Mouse (Mus musculus): ENCODE data around the gene Gbp8. TPM values are rescaled to one million over a fixed set of nuclear protein-coding genes. Genes with fewer than 3 reads are reported as not detected.

Gbp8 gene
- polyA plus RNA-seq, 1 experiment from 2014 or later, result 0.33 TPM

DNA sequence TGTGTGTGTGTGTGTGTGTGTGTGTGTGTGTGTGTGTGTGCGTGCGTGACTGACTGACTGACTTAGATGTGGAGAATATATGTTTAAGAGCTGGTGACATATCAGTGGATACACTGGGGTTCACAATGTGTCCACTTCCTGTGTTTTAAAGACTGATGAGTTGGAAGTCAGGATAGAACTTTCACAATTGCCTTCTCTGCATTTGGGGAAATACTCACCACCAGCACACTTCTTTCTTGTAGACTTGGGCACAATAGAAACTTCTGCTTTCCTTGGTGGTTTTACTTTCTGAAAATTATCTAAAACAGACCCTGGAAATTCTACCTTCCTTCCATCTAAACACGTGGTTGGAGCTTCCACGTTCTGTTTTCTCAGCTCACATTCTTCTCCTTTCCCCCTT lies 127.8 kb downstream of the Gbp8 start:
- Histone ChIP-seq H3K4me3 (no peak overlapping the region), H3K4me1 (replicated peaks) (no peaks in the 10 kb centered on the region), H3K36me3 (no peaks in the 10 kb centered on the region), H3K9me3 (peaks cover 5% of the 10 kb centered on the region), H3K27ac (no peak overlapping the region), H3K27me3 (ENCODE audit: insufficient read depth, poor library complexity, severe bottlenecking) (no peaks in the 10 kb centered on the region)
- 87% methylated on average over 4 of the region's 4 CpGs for WGBS
- DNase-seq (ENCODE audit: low spot score), result no peak

DNA sequence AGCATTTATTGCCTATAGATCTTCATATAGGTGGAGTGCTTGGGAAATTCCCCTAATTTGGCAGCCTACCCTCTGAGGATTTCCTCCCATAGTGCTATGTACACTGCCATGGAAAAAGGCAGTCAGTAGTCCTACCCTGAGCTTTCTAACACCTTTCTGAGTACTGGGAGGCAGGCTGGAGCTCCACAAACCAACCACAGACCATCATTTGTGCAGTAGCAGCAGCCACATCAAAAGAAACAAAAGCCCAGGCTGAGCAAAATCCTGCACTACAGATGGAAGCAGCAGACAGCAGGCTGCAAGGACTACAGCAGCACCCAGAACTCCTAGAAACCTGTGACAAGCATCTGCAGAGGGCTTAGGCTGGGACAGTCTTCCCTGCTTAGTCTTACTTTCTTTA lies 129.0 kb downstream of the Gbp8 start:
- Histone ChIP-seq H3K36me3 (no peaks in the 10 kb centered on the region), H3K4me3 (no peak overlapping the region), H3K4me1 (replicated peaks) (no peaks in the 10 kb centered on the region), H3K9me3 (peaks cover 5% of the 10 kb centered on the region), H3K27me3 (ENCODE audit: insufficient read depth, poor library complexity, severe bottlenecking) (no peaks in the 10 kb centered on the region), H3K27ac (no peak overlapping the region)
- no peak for DNase-seq (ENCODE audit: low spot score)

DNA sequence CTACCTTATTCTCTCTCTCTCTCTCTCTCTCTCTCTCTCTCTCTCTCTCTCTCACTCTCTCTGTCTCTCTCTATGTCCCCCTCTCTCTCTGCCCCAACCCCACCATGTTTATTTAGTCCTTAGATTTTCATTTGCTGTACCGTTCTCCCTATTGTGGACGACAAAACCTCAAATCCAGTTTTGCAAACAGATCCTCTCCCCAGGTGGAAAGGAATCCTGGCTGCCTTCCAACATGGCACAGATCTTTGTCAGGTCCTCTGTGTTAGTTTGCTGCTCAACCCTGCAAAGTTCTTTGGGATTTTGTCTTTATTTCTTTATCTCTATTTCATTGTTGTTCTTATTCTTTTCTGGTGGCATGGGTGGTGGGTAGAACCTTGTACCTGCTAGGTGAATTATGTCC lies 149.9 kb downstream of the Gbp8 start:
- 97% methylated on average over 2 of the region's 2 CpGs for WGBS
- Histone ChIP-seq H3K4me3 (no peak overlapping the region), H3K36me3 (no peaks in the 10 kb centered on the region), H3K27me3 (ENCODE audit: insufficient read depth, poor library complexity, severe bottlenecking) (no peaks in the 10 kb centered on the region), H3K27ac (no peak overlapping the region), H3K9me3 (0 out of 2 replicates have a peak, but pooled peaks cover 5% of the 10 kb centered on the region), H3K4me1 (replicated peaks) (no peaks in the 10 kb centered on the region)
- no peak for DNase-seq (ENCODE audit: low spot score)

DNA sequence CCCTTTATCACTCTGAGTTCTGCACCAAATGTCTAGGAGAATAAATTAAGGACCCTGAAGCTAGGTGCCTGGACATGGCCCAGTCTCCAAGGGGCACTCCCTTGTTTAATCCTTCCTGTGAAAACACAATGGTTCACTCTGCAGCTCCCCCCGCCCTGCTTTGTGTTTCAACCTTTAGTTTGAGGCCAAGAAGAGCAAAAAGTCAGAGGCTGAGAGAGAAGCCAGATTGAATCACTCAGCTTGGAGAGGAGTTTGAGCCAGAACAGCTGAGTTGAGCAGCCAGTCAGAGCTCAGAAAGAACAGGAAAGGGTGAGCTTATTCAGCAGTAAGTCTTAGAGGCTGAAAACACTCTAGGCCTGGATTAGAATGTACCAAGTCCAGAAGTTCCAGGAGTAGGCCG lies 151.3 kb downstream of the Gbp8 start:
- no peak overlapping the region for H3K27ac ChIP-seq
- H3K4me3 ChIP-seq, result no peak overlapping the region
- no peaks in the 10 kb centered on the region for H3K36me3 ChIP-seq
- 70% methylated on average over 2 of the region's 2 CpGs for WGBS
- no peak for DNase-seq (ENCODE audit: low spot score)
- H3K27me3 ChIP-seq (ENCODE audit: insufficient read depth, poor library complexity, severe bottlenecking), result no peaks in the 10 kb centered on the region
- 0 out of 2 replicates have a peak, but pooled peaks cover 5% of the 10 kb centered on the region for H3K9me3 ChIP-seq
- H3K4me1 ChIP-seq (replicated peaks), result no peaks in the 10 kb centered on the region

DNA sequence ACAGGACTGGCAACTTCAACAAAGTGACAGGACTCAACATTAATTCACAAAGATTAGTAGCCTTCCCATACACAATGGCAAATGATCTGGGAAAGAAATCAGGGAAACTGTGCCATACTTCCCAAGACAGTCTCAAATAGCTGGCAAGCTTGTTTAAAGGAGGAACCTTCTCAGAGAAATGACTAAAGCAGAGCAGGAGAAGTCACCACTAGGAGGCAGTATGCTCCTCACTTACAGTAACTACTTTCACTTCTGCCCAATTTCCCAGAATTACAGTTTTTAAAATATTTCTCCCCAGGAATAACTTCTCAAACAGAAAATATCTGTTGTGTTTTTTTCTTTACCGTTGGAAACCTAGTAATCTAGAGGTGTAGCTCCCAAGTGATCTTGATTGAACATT lies 152.6 kb downstream of the Gbp8 start:
- Histone ChIP-seq H3K27me3 (ENCODE audit: insufficient read depth, poor library complexity, severe bottlenecking) (no peaks in the 10 kb centered on the region), H3K27ac (no peak overlapping the region), H3K9me3 (0 out of 2 replicates have a peak, but pooled peaks cover 5% of the 10 kb centered on the region), H3K36me3 (no peaks in the 10 kb centered on the region), H3K4me3 (no peak overlapping the region), H3K4me1 (replicated peaks) (no peaks in the 10 kb centered on the region)
- 55% methylated on average over 1 of the region's 1 CpGs for WGBS
- no peak for DNase-seq (ENCODE audit: low spot score)

DNA sequence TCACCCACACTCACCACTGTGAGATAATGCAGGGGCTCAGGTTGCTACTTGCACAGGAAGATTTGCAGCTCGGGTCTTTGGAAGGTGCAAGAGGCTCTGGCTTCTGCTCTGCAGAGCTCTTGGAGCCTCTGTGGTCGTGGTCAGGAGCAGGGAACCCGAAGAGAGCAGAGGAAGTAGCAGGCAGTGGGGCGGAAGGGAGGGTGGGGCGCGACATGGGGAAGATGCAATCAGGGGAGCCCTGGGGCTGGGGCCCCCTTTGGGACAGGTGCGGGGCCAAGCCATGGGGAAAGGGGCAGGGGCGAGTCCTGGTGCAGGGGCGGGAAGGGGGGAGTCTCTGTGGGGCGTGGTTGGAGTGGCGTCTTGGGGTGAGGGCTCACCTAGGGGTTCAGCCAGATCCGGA lies 156.8 kb downstream of the Gbp8 start, which contains the start of gene Abcg3:
TSS of gene Abcg3 (minus strand) at position 184 of the 400 bp plus-strand sequence.
- Histone ChIP-seq H3K9me3 (no peaks in the 10 kb centered on the region), H3K27ac (no peak within 1 kb of the TSS), H3K27me3 (ENCODE audit: insufficient read depth, poor library complexity, severe bottlenecking) (no peaks in the 10 kb centered on the region), H3K4me1 (replicated peaks) (no peaks in the 10 kb centered on the region), H3K36me3 (no peaks in the 10 kb centered on the region), H3K4me3 (peak within 1 kb of the TSS; percentile 14; the same call in 1 of the 2 replicates)
- DNase-seq (ENCODE audit: low spot score), result no peak
- WGBS, result 35% methylated on average over 12 of the region's 12 CpGs

DNA sequence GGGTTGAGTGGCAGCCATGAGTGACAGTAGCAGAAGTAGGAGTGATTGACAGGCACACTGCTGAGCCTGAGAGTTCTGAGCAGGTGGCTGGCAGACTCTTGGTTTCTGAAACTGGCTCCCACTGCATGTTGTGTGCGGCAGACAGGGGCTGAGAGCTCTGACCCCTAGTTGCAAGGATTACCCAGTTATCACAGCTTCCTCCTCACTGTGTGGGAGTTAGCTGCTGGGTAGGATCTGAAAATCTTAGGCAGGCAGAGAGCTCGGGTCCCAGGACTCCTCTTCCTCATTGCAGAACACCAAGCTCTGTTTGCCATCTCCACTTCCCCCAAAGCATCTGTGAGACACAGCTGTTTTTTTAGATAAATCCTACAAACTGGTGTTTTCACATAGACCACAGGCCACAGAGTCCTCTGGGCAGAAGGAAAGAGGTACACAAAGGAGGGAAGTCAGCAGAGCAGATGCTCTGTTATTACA lies 160.3 kb downstream of the Gbp8 start:
- H3K4me1 ChIP-seq (replicated peaks), result no peaks in the 10 kb centered on the region

More for the DNA sequence above, 160.3 kb downstream of the Gbp8 start:
- H3K27me3 ChIP-seq (ENCODE audit: insufficient read depth, poor library complexity, severe bottlenecking), result no peaks in the 10 kb centered on the region
- no peak overlapping the region for H3K27ac ChIP-seq
- H3K36me3 ChIP-seq, result no peaks in the 10 kb centered on the region
- no peak overlapping the region for H3K4me3 ChIP-seq
- no peak for DNase-seq (ENCODE audit: low spot score)
- 64% methylated on average over 2 of the region's 2 CpGs for WGBS
- H3K9me3 ChIP-seq, result no peaks in the 10 kb centered on the region

Other genes starting within 250 kb of the Gbp8 start
- 0.22 and 0.37 TPM in 2 replicates for gene Abcg3, start 156.8 kb downstream of the Gbp8 start, polyA plus RNA-seq (2016; fragmentation: Nextera tagmentation; extraction: Ambion mirVana)
- 0.78 and 0.80 TPM in 2 replicates for gene Gbp9, start within 50 bp of the Gbp8 start, polyA plus RNA-seq (2016; fragmentation: Nextera tagmentation; extraction: Ambion mirVana)
- gene Gbp4, start within 50 bp of the Gbp8 start, polyA plus RNA-seq (2016; fragmentation: Nextera tagmentation; extraction: Ambion mirVana), result 0.24 and 0.31 TPM in 2 replicates
- 0.16 TPM in 1 of 2 replicates, not detected in the other for gene Gbp10, start 100.0 kb upstream of the Gbp8 start, polyA plus RNA-seq (2016; fragmentation: Nextera tagmentation; extraction: Ambion mirVana)
- gene Gm43302, start 154.2 kb upstream of the Gbp8 start, polyA plus RNA-seq (2016; fragmentation: Nextera tagmentation; extraction: Ambion mirVana), result not detected in 2 replicates
- 0.16 and 0.24 TPM in 2 replicates for gene Gbp6, start 154.2 kb upstream of the Gbp8 start, polyA plus RNA-seq (2016; fragmentation: Nextera tagmentation; extraction: Ambion mirVana)

Measured in hindbrain, embryonic 10.5 days (tissue).